Mouse (Mus musculus): ENCODE results near the gene Vmn1r167.
"Not testable (repeated sequence)": the region's sequence is repeated elsewhere in the genome, so short reads cannot be mapped to it uniquely, and the experiment has no call there.

Gene Vmn1r167

GRCm38 (mm10) chr7:23507106-23507505, at the start of gene Vmn1r167:
Gene Vmn1r167, minus strand, starts transcription at chr7:23507206.
- DNase-seq (ENCODE audit: low spot score), result not testable (repeated sequence)

GRCm38 (mm10) chr7:23539432-23539831, 32.4 kb upstream of the Vmn1r167 start, which contains the start of gene Vmn1r168:
Gene Vmn1r168, plus strand, starts transcription at chr7:23539732.
- DNase-seq (ENCODE audit: low spot score), result not testable (repeated sequence)

- DNase-seq (ENCODE audit: low spot score), result not testable (repeated sequence)
Measured at GRCm38 (mm10) chr7:23472886-23473285, 34.1 kb downstream of the Vmn1r167 start.

DNA sequence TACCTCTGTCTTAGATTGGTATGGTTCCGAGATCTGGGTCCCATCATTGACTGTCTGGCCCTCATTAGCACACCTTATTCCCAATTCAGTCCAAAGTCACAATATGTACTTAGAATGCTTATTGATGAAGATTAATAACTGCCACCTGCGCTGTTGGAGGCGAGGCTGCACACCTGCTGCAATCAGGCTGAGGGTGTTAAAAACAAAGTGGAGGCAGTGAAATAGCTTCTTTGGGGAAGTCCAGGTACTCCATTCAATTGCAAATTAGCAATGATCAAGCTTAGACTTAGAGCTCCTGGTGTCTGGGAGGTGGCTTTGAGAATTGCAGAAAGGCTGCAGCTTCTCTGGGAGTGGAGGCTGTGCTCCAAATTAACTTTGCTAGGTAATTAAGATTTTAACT, 36.2 kb downstream of the Vmn1r167 start:
- DNase-seq (ENCODE audit: low spot score), result not testable (repeated sequence)

- DNase-seq (ENCODE audit: low spot score), result not testable (repeated sequence)
Measured at GRCm38 (mm10) chr7:23470201-23470600, 36.8 kb downstream of the Vmn1r167 start.

Measured in lung, postnatal 25 days (tissue).